Mouse (Mus musculus): ENCODE measurements around the gene Cir1.

- TF ChIP-seq CTCF (IDR thresholded peaks at IDR 0.05; ENCODE audit: low read depth, low read length) = no peak
- no peak for TF ChIP-seq EP300 (IDR thresholded peaks at IDR 0.05; ENCODE audit: insufficient read depth, low read depth, low read length)
Measured at GRCm38 (mm10) chr2:73301979-73302378, 10.5 kb downstream of the Cir1 start.
